ENCODE assay signal across 18 mouse cellular contexts in the genomic region with DNA sequence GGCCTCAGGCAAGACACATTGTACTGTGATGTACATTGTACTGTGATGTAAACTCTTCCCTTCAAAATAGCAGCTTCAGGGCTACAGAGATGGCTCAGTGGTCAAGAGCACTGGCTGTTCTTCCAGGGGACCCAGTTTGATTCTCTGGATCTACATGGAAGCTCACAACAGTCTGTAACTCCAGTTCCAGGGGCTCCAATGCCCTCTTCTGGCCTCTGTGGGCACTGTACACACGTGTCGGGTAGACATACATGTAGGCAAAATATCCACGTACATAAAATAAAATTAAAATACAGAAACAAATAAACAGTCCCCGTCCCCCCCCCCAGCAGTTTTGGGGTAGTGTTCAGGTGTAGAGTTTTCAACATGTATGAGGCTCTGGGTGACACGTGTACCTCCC. TPM values are rescaled to one million over a fixed set of nuclear protein-coding genes. Genes with fewer than 3 reads are reported as not detected.
DNase-seq lines count a peak whose midpoint lies in the region; ATAC-seq and TF ChIP-seq lines count a peak whose summit lies in the region.
"Had no signal": no experiment of that assay in that cellular context is flagged by ENCODE, and none has a peak within 500 bp of the region (broad histone marks: within the 10 kb centered on the region; RNA-seq: fewer than 3 reads in every experiment).

No protein-coding gene starts in this region.

- DNase-seq in heart, postnatal 0 days (ENCODE audit: low spot score), result no peak
- DNase-seq in heart, postnatal 36 days, result no peak
- no peak for DNase-seq in liver, adult 2 months (ENCODE audit: extremely low read depth, low read depth, low spot score)
- DNase-seq in liver, postnatal 0 days, result no peak
- no peak for DNase-seq in right cerebral cortex, postnatal 25 days
- DNase-seq in urinary bladder, postnatal 10 days (ENCODE audit: low spot score), result no peak
- DNase-seq: cerebellum, adult 11 months; embryo, embryonic 11 days; gastrocnemius, postnatal 36 days; kidney, adult 18-20 months; midbrain, embryonic 14.5 days; right cerebral cortex, adult 18-20 months; thymus, postnatal 25 days had no signal

- no peak for TF ChIP-seq POLR2A in liver, adult 2 months (IDR thresholded peaks at IDR 0.05; ENCODE audit: extremely low read depth, insufficient read depth, low read length)

- TF ChIP-seq CTCF in heart, postnatal 0 days (IDR thresholded peaks at IDR 0.05; ENCODE audit: low read depth), result 0 out of 2 replicates have a peak, but pooled peaks have one; percentile 9
- peak; percentile 40 for TF ChIP-seq CTCF in liver, adult 2 months (IDR thresholded peaks at IDR 0.05; ENCODE audit: low read depth, low read length)
- TF ChIP-seq CTCF in E14TG2a.4 (conservative IDR thresholded peaks at IDR 0.05; ENCODE audit: low read length), result 0 out of 2 replicates have a peak, but pooled peaks have one; percentile 8
- TF ChIP-seq CTCF in liver, postnatal 0 days (IDR thresholded peaks at IDR 0.05; ENCODE audit: low read depth), result peak; percentile 49

- H3K79me2 ChIP-seq in liver, adult 2 months (ENCODE audit: control insufficient read depth, insufficient read depth, low read length), result no peaks in the 10 kb centered on the region

- H3K4me2 ChIP-seq in heart, postnatal 0 days (ENCODE audit: low read depth, low read length), result no peak overlapping the region
- no peak overlapping the region for H3K4me2 ChIP-seq in liver, embryonic 12.5 days
- H3K4me2 ChIP-seq in liver, postnatal 0 days (ENCODE audit: low read depth, low read length), result no peak overlapping the region
- H3K4me2 ChIP-seq: embryonic facial prominence, embryonic 15.5 days; hindbrain, embryonic 12.5 days; limb, embryonic 15.5 days had no signal

- H3K9me3 ChIP-seq in heart, postnatal 0 days (replicated peaks; ENCODE audit: control insufficient read depth, low read length), result no peaks in the 10 kb centered on the region
- no peaks in the 10 kb centered on the region for H3K9me3 ChIP-seq in liver, embryonic 12.5 days (replicated peaks)
- no peaks in the 10 kb centered on the region for H3K9me3 ChIP-seq in E14TG2a.4 (ENCODE audit: low read length)
- H3K9me3 ChIP-seq in liver, postnatal 0 days (ENCODE audit: low read length), result no peaks in the 10 kb centered on the region
- H3K9me3 ChIP-seq: embryonic facial prominence, embryonic 15.5 days; hindbrain, embryonic 12.5 days; limb, embryonic 15.5 days had no signal

- peaks cover 57% of the 10 kb centered on the region for H3K36me3 ChIP-seq in heart, postnatal 0 days (replicated peaks; ENCODE audit: control insufficient read depth, insufficient read depth, low read length)
- H3K36me3 ChIP-seq in liver, adult 2 months (ENCODE audit: control insufficient read depth, insufficient read depth, low read length), result peaks cover 29% of the 10 kb centered on the region
- H3K36me3 ChIP-seq in liver, embryonic 12.5 days, result peaks cover 7% of the 10 kb centered on the region; the same call in 1 of the 2 replicates
- H3K36me3 ChIP-seq in E14TG2a.4 (ENCODE audit: insufficient read depth, low read length), result peaks cover 60% of the 10 kb centered on the region
- H3K36me3 ChIP-seq in liver, postnatal 0 days (replicated peaks; ENCODE audit: insufficient read depth, low read length), result peaks cover 12% of the 10 kb centered on the region; the same call in 1 of the 2 replicates

- H3K9ac ChIP-seq in heart, postnatal 0 days (replicated peaks; ENCODE audit: low read depth, low read length), result no peak overlapping the region
- no peak overlapping the region for H3K9ac ChIP-seq in liver, adult 2 months (ENCODE audit: low read depth, low read length)
- no peak overlapping the region for H3K9ac ChIP-seq in liver, embryonic 12.5 days
- H3K9ac ChIP-seq in liver, postnatal 0 days (replicated peaks), result no peak overlapping the region
- H3K9ac ChIP-seq: embryonic facial prominence, embryonic 15.5 days; hindbrain, embryonic 12.5 days; limb, embryonic 15.5 days had no signal

- TF ChIP-seq EP300 in heart, postnatal 0 days (IDR thresholded peaks at IDR 0.05; ENCODE audit: low read depth), result no peak
- no peak for TF ChIP-seq EP300 in liver, postnatal 0 days (IDR thresholded peaks at IDR 0.05; ENCODE audit: low read depth)

- ATAC-seq in heart, postnatal 0 days (ENCODE audit: insufficient read depth, low read depth), result no peak
- no peak for ATAC-seq in liver, embryonic 12.5 days
- ATAC-seq in liver, postnatal 0 days, result no peak

- WGBS in heart, postnatal 0 days, result 92% methylated on average over 5 of the region's 5 CpGs
- WGBS in liver, adult 2 months, result 95% methylated on average over 5 of the region's 5 CpGs
- 70% methylated on average over 5 of the region's 5 CpGs for WGBS in liver, embryonic 12.5 days (ENCODE audit: insufficient replicate concordance)
- WGBS in liver, postnatal 0 days (ENCODE audit: insufficient replicate concordance), result 78% methylated on average over 5 of the region's 5 CpGs

- H3K27me3 ChIP-seq in heart, postnatal 0 days (ENCODE audit: control insufficient read depth, insufficient read depth, low read length), result no peaks in the 10 kb centered on the region
- H3K27me3 ChIP-seq in liver, adult 2 months (ENCODE audit: control insufficient read depth, insufficient read depth, low read length), result no peaks in the 10 kb centered on the region
- no peaks in the 10 kb centered on the region for H3K27me3 ChIP-seq in liver, embryonic 12.5 days (replicated peaks)
- H3K27me3 ChIP-seq in E14TG2a.4 (ENCODE audit: insufficient read depth, low read length), result no peaks in the 10 kb centered on the region
- H3K27me3 ChIP-seq in liver, postnatal 0 days (ENCODE audit: insufficient read depth, low read length), result no peaks in the 10 kb centered on the region
- H3K27me3 ChIP-seq: embryonic facial prominence, embryonic 15.5 days; hindbrain, embryonic 12.5 days; limb, embryonic 15.5 days had no signal

- no peak overlapping the region for H3K27ac ChIP-seq in heart, postnatal 0 days (ENCODE audit: low read depth)
- no peak overlapping the region for H3K27ac ChIP-seq in liver, adult 2 months (replicated peaks; ENCODE audit: insufficient read depth, low read depth, low read length)
- H3K27ac ChIP-seq in liver, embryonic 12.5 days, result no peak overlapping the region
- H3K27ac ChIP-seq in liver, postnatal 0 days (ENCODE audit: low read depth), result no peak overlapping the region
- H3K27ac ChIP-seq: embryonic facial prominence, embryonic 15.5 days; hindbrain, embryonic 12.5 days; limb, embryonic 15.5 days had no signal

- no peak overlapping the region for H3K4me3 ChIP-seq in heart, postnatal 0 days (ENCODE audit: low read depth, low read length)
- H3K4me3 ChIP-seq in liver, adult 2 months (ENCODE audit: insufficient read depth, low read depth, low read length), result no peak overlapping the region
- H3K4me3 ChIP-seq in liver, embryonic 12.5 days, result no peak overlapping the region
- H3K4me3 ChIP-seq in E14TG2a.4 (replicated peaks; ENCODE audit: low read length), result no peak overlapping the region
- H3K4me3 ChIP-seq in liver, postnatal 0 days (ENCODE audit: low read depth, low read length), result no peak overlapping the region
- H3K4me3 ChIP-seq: embryonic facial prominence, embryonic 15.5 days; hindbrain, embryonic 12.5 days; limb, embryonic 15.5 days had no signal

- H3K4me1 ChIP-seq in heart, postnatal 0 days (ENCODE audit: control insufficient read depth, insufficient read depth), result no peaks in the 10 kb centered on the region
- H3K4me1 ChIP-seq in liver, adult 2 months (ENCODE audit: control insufficient read depth, insufficient read depth, low read length), result no peaks in the 10 kb centered on the region
- H3K4me1 ChIP-seq in liver, embryonic 12.5 days, result peaks cover 18% of the 10 kb centered on the region
- H3K4me1 ChIP-seq in E14TG2a.4 (replicated peaks; ENCODE audit: low read depth, low read length), result no peaks in the 10 kb centered on the region
- no peaks in the 10 kb centered on the region; the same call in 1 of the 2 replicates for H3K4me1 ChIP-seq in liver, postnatal 0 days (ENCODE audit: insufficient read depth)
- H3K4me1 ChIP-seq: embryonic facial prominence, embryonic 15.5 days; hindbrain, embryonic 12.5 days; limb, embryonic 15.5 days had no signal

- intact Hi-C loops in heart, postnatal 36 days (cut with DNase I), result no loop called here

RNA-seq across cellular contexts. Expression of gene Dcun1d1, which starts 25.7 kb away (rescaled TPM):
- 27.2 and 72.9 TPM in 2 replicates for total RNA-seq in heart, postnatal 0 days (2014; rRNA removed; ENCODE audit: low replicate concordance)
- 88.9 and 92.8 TPM in 2 replicates for polyA plus RNA-seq in heart, postnatal 0 days (2015; fragmentation: Nextera tagmentation; extraction: Ambion mirVana)
- total RNA-seq in heart, postnatal 36 days (2021), result 10 to 100 TPM; 52.6 to 60.9 TPM
- total RNA-seq in liver, adult 2 months (2014; rRNA removed), result 49.3 and 61.1 TPM in 2 replicates
- 10.2 and 12.7 TPM in 2 replicates for polyA plus RNA-seq in liver, adult 2 months (2012; rRNA removed)
- 92.7 and 96.5 TPM in 2 replicates for polyA plus RNA-seq in liver, embryonic 12.5 days (2016; fragmentation: Nextera tagmentation; extraction: Ambion mirVana)
- polyA plus RNA-seq in liver, postnatal 0 days (2015; fragmentation: Nextera tagmentation; extraction: Ambion mirVana), result 77.0 and 77.5 TPM in 2 replicates

RNA-seq across cellular contexts. Expression of gene Mccc1, which starts 37.5 kb away (rescaled TPM):
- total RNA-seq in heart, postnatal 0 days (2014; rRNA removed; ENCODE audit: low replicate concordance), result 8.6 and 22.2 TPM in 2 replicates
- polyA plus RNA-seq in heart, postnatal 0 days (2015; fragmentation: Nextera tagmentation; extraction: Ambion mirVana), result 77.0 and 79.3 TPM in 2 replicates
- 10 to 100 TPM; 91.8 to 92.6 TPM for total RNA-seq in heart, postnatal 36 days (2021)
- 44.0 and 49.7 TPM in 2 replicates for total RNA-seq in liver, adult 2 months (2014; rRNA removed)
- polyA plus RNA-seq in liver, adult 2 months (2012; rRNA removed), result 25.3 and 26.3 TPM in 2 replicates
- 15.3 and 18.2 TPM in 2 replicates for polyA plus RNA-seq in liver, embryonic 12.5 days (2016; fragmentation: Nextera tagmentation; extraction: Ambion mirVana)
- 15.2 and 15.5 TPM in 2 replicates for polyA plus RNA-seq in liver, postnatal 0 days (2015; fragmentation: Nextera tagmentation; extraction: Ambion mirVana)
